Mouse (Mus musculus) MEL-GATA-1-ER (cell line): ENCODE measurements around the gene Cyth1.
A peak's percentile ranks its signal among the peaks of the same experiment; 100 is the strongest.

Source experiments
- DNase-seq: peaks from one replicate; pipeline ENCODE4 v3.0.0-alpha.2; 2012; ENCODE audit warnings: low read depth; ENCODE audit errors: extremely low read depth

Gene Cyth1

GRCm38 (mm10) chr11:118121592-118121991, 126.8 kb downstream of the Cyth1 start:
- no peak for DNase-seq

GRCm38 (mm10) chr11:118118777-118119176, 129.6 kb downstream of the Cyth1 start:
- DNase-seq: no peak

- no peak for DNase-seq
These were observed 133.7 kb downstream of the Cyth1 start for GRCm38 (mm10) chr11:118114581-118115110.

GRCm38 (mm10) chr11:118113516-118114205, 134.7 kb downstream of the Cyth1 start:
- no peak for DNase-seq

- peak; percentile 51 for DNase-seq
These were observed 144.4 kb downstream of the Cyth1 start for GRCm38 (mm10) chr11:118104001-118104400.

- DNase-seq: no peak
These were observed 145.0 kb downstream of the Cyth1 start for GRCm38 (mm10) chr11:118103383-118103782.

GRCm38 (mm10) chr11:118102838-118103237, 145.6 kb downstream of the Cyth1 start:
- DNase-seq: peak; percentile 52

GRCm38 (mm10) chr11:118101133-118101532, 147.3 kb downstream of the Cyth1 start:
- no peak for DNase-seq

- DNase-seq: no peak
These were observed 151.7 kb downstream of the Cyth1 start for GRCm38 (mm10) chr11:118096736-118097135.

- DNase-seq: no peak
These were observed 153.4 kb downstream of the Cyth1 start for GRCm38 (mm10) chr11:118095004-118095403.

GRCm38 (mm10) chr11:118091002-118091670, 157.3 kb downstream of the Cyth1 start:
- peak; percentile 22 for DNase-seq

- no peak for DNase-seq
These were observed 159.5 kb downstream of the Cyth1 start for GRCm38 (mm10) chr11:118088896-118089295.

GRCm38 (mm10) chr11:118085961-118086360, 162.4 kb downstream of the Cyth1 start:
- DNase-seq: no peak

GRCm38 (mm10) chr11:118085176-118085575, 163.2 kb downstream of the Cyth1 start:
- no peak for DNase-seq

GRCm38 (mm10) chr11:118084266-118084665, 164.1 kb downstream of the Cyth1 start:
- DNase-seq: no peak

GRCm38 (mm10) chr11:118083811-118084210, 164.6 kb downstream of the Cyth1 start:
- no peak for DNase-seq

- DNase-seq: no peak
These were observed 166.1 kb downstream of the Cyth1 start for GRCm38 (mm10) chr11:118082294-118082693.
